ENCODE assay signal across 18 mouse cellular contexts in the genomic region with DNA sequence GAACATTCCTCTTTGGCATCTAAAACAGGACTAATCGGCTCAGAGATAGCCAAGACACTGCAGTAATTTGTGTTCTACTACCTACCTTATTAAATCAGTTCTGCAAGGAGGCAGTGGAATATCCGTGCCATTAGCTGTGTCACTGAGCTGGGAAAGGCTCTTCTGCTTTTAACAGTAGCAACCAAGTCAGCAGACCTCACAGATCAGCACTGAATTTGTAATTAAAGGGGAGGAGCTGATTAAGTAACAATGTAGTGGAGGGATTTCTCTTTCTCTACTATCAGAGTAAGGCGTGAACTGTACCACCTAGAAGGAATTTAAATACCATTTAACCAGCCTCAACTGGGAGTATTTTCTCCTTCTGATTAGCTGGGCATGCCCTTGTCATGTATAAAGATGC.
DNase-seq lines count a peak whose midpoint lies in the region; ATAC-seq and TF ChIP-seq lines count a peak whose summit lies in the region.
"Had no signal": no experiment of that assay in that cellular context is flagged by ENCODE, and none has a peak within 500 bp of the region (broad histone marks: within the 10 kb centered on the region; RNA-seq: fewer than 3 reads in every experiment).

No protein-coding gene starts in this region.

- no peak overlapping the region for H3K27ac ChIP-seq in hindbrain, embryonic 16.5 days (ENCODE audit: low read depth, low read length)
- no peak overlapping the region for H3K27ac ChIP-seq in hindbrain, embryonic 11.5 days (ENCODE audit: low read depth, low read length)
- no peak overlapping the region for H3K27ac ChIP-seq in neural tube, embryonic 15.5 days (replicated peaks)
- H3K27ac ChIP-seq in olfactory bulb, adult 2 months (ENCODE audit: insufficient read depth, low read depth, low read length), result 0 out of 2 replicates have a peak overlapping the region, but pooled peaks have one; percentile 21
- H3K27ac ChIP-seq: embryonic facial prominence, embryonic 10.5 days; heart, embryonic 13.5 days; hindbrain, embryonic 12.5 days; hindbrain, postnatal 0 days had no signal

- H3K4me3 ChIP-seq in hindbrain, embryonic 16.5 days (ENCODE audit: low read length), result no peak overlapping the region
- no peak overlapping the region for H3K4me3 ChIP-seq in hindbrain, embryonic 11.5 days (ENCODE audit: low read depth, low read length)
- H3K4me3 ChIP-seq in neural tube, embryonic 15.5 days (replicated peaks), result no peak overlapping the region
- no peak overlapping the region for H3K4me3 ChIP-seq in olfactory bulb, adult 2 months (ENCODE audit: insufficient read depth, low read depth, low read length)
- H3K4me3 ChIP-seq: embryonic facial prominence, embryonic 10.5 days; heart, embryonic 13.5 days; hindbrain, embryonic 12.5 days had no signal

- no peaks in the 10 kb centered on the region for H3K36me3 ChIP-seq in hindbrain, embryonic 16.5 days (ENCODE audit: control insufficient read depth, insufficient read depth, low read length)
- H3K36me3 ChIP-seq in hindbrain, embryonic 11.5 days (ENCODE audit: control insufficient read depth, insufficient read depth, low read length), result no peaks in the 10 kb centered on the region
- no peaks in the 10 kb centered on the region for H3K36me3 ChIP-seq in neural tube, embryonic 15.5 days
- H3K36me3 ChIP-seq: embryonic facial prominence, embryonic 10.5 days; heart, embryonic 13.5 days; hindbrain, embryonic 12.5 days had no signal

- no peaks in the 10 kb centered on the region; the same call in 1 of the 2 replicates for H3K4me1 ChIP-seq in hindbrain, embryonic 16.5 days (ENCODE audit: control insufficient read depth, insufficient read depth, low read depth, low read length)
- no peaks in the 10 kb centered on the region for H3K4me1 ChIP-seq in hindbrain, embryonic 11.5 days (replicated peaks; ENCODE audit: control insufficient read depth, insufficient read depth, low read length)
- 0 out of 2 replicates have a peak, but pooled peaks cover 3% of the 10 kb centered on the region for H3K4me1 ChIP-seq in neural tube, embryonic 15.5 days
- no peaks in the 10 kb centered on the region for H3K4me1 ChIP-seq in olfactory bulb, adult 2 months (ENCODE audit: control insufficient read depth, insufficient read depth, low read length)
- H3K4me1 ChIP-seq: embryonic facial prominence, embryonic 10.5 days; heart, embryonic 13.5 days; hindbrain, embryonic 12.5 days had no signal

- peak; percentile 14; the same call in 1 of the 2 replicates for ATAC-seq in hindbrain, embryonic 16.5 days
- no peak for ATAC-seq in hindbrain, embryonic 11.5 days (ENCODE audit: low FRiP score)
- ATAC-seq in neural tube, embryonic 15.5 days (ENCODE audit: low FRiP score), result peak; percentile 50; the same call in 1 of the 2 replicates
- ATAC-seq: hindbrain, postnatal 0 days had no signal

- WGBS in hindbrain, embryonic 16.5 days, result 64% methylated on average over 3 of the region's 3 CpGs
- 62% methylated on average over 3 of the region's 3 CpGs for WGBS in hindbrain, embryonic 11.5 days
- WGBS in neural tube, embryonic 15.5 days, result 52% methylated on average over 3 of the region's 3 CpGs
- WGBS in olfactory bulb, adult 2 months, result 22% methylated on average over 3 of the region's 3 CpGs

- no peak overlapping the region for H3K4me2 ChIP-seq in hindbrain, embryonic 16.5 days (ENCODE audit: low read length)
- no peak overlapping the region for H3K4me2 ChIP-seq in hindbrain, embryonic 11.5 days (replicated peaks; ENCODE audit: low read depth, low read length)
- H3K4me2 ChIP-seq in neural tube, embryonic 15.5 days, result no peak overlapping the region
- H3K4me2 ChIP-seq: heart, embryonic 13.5 days; hindbrain, embryonic 12.5 days had no signal

- no peaks in the 10 kb centered on the region for H3K9me3 ChIP-seq in hindbrain, embryonic 16.5 days (ENCODE audit: control insufficient read depth, low read length)
- H3K9me3 ChIP-seq in hindbrain, embryonic 11.5 days (ENCODE audit: control insufficient read depth, low read length), result no peaks in the 10 kb centered on the region
- no peaks in the 10 kb centered on the region for H3K9me3 ChIP-seq in neural tube, embryonic 15.5 days (replicated peaks)
- H3K9me3 ChIP-seq: heart, embryonic 13.5 days; hindbrain, embryonic 12.5 days had no signal

- no peaks in the 10 kb centered on the region for H3K27me3 ChIP-seq in hindbrain, embryonic 16.5 days (replicated peaks; ENCODE audit: control insufficient read depth, insufficient read depth, low read length)
- H3K27me3 ChIP-seq in hindbrain, embryonic 11.5 days (ENCODE audit: control insufficient read depth, insufficient read depth, low read length), result no peaks in the 10 kb centered on the region
- no peaks in the 10 kb centered on the region for H3K27me3 ChIP-seq in neural tube, embryonic 15.5 days (replicated peaks)
- H3K27me3 ChIP-seq: heart, embryonic 13.5 days; hindbrain, embryonic 12.5 days had no signal

- TF ChIP-seq CTCF in olfactory bulb, adult 2 months (IDR thresholded peaks at IDR 0.05; ENCODE audit: insufficient read depth, low read depth, low read length), result no peak

- no peak overlapping the region for H3K9ac ChIP-seq in hindbrain, embryonic 16.5 days (ENCODE audit: low read depth, low read length)
- no peak overlapping the region for H3K9ac ChIP-seq in hindbrain, embryonic 11.5 days (ENCODE audit: low read depth, low read length)
- H3K9ac ChIP-seq in neural tube, embryonic 15.5 days (replicated peaks), result no peak overlapping the region
- H3K9ac ChIP-seq: heart, embryonic 13.5 days; hindbrain, embryonic 12.5 days had no signal

- no peak for TF ChIP-seq POLR2A in olfactory bulb, adult 2 months (IDR thresholded peaks at IDR 0.05; ENCODE audit: insufficient read depth, low read depth, low read length)

- DNase-seq in hindbrain, embryonic 11.5 days (ENCODE audit: low spot score), result no peak
- DNase-seq in neural tube, embryonic 10.5 days (ENCODE audit: extremely low spot score, low spot score), result no peak
- no peak for DNase-seq in embryo, embryonic 10.5 days (ENCODE audit: low spot score)
- DNase-seq: adrenal gland, adult 8-10 months; adrenal gland, postnatal 36 days; cerebellum, adult 11-12 months; cerebellum, adult 9-10 months; cerebellum, postnatal 36 days; gastrocnemius, postnatal 36 days; heart, adult 11 months; heart, postnatal 36 days had no signal
